Mouse (Mus musculus) brain, adult 2 months (tissue): ENCODE measurements around the gene Dpy19l3.
A peak's percentile ranks its signal among the peaks of the same experiment; 100 is the strongest.

ENCODE experiments used
- DNase-seq: peaks from one replicate; pipeline ENCODE4 v3.0.0; 2011; ENCODE audit warnings: low read depth, low spot score

Gene Dpy19l3

GRCm38 (mm10) chr7:35688781-35689349, 65.4 kb downstream of the Dpy19l3 start:
- DNase-seq = no peak

DNA sequence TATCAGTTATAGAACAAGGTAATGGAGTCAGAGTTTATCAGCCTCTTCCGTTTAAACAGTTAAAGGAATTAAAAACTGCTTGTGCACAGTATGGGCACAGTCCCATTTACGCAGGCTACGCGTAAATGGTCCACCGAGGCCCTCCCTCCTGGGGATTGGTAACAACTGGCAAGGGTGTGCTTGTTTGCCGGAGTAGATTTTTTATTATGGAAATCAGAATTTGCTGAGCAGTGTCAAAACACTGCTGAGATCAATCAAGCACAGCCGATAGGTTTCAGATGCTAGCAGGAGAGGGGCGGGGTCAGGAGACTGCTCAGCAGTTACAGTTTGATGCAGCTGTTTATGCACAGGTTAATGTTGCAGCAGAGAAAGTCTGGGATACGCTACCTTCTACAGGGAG, 66.0 kb downstream of the Dpy19l3 start:
- DNase-seq = no peak

DNA sequence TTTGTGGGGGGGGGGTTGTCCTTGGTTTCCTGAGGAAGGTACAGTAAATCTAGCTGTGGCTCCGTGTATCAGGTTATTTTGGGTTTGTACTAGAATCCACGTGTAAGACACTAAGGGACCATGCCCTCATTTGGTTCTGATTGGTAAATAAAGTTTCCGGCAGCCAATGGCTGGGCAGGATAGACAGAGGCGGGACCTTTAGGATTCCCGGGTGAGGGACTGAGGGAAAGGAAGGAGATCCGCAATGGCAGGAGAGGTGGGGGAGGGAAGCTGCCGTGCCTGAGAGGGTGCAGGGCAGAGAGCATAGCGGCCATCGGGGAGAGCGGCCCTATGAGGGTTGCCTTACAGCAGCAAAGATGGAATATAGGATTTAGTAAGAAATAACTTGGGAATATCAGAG, 67.0 kb downstream of the Dpy19l3 start:
- DNase-seq = peak; percentile 13

GRCm38 (mm10) chr7:35686756-35687155, 67.5 kb downstream of the Dpy19l3 start:
- peak; percentile 72 for DNase-seq

- DNase-seq = peak; percentile 7
These were observed 68.0 kb downstream of the Dpy19l3 start for GRCm38 (mm10) chr7:35686216-35686615.

DNA sequence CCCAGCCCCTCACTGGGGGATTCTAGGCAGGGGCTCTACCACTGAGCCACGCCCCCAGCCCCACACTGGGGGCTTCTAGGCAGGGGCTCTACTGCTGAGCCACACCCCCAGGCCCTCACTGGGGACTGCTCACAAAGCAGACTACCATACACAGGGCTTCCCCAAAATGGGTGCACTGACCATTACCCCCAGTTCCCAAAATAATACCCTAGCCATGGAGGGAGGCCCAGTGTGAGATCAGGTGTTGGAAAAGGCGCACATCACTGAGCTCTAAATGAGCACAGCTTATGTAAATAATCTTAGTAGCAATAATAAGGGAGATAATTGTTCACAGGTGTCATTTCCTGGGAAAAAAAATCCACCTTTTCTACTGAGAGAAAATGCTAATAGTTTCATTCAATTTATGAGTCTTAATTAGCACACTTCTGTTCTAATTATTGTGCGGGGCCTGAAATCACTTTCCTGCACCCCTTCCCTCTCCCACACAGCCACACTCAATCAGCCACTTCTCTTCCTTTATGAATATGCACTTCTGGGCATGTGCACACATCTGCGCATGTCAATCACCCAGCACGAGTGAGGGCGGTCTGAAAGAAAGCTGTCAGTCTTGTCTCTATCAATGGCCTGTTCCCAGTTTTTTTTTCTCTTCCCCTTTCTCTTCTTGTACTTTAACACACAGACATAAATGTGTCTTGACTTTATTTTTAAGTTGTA, 70.7 kb downstream of the Dpy19l3 start:
- DNase-seq = peak; percentile 36

GRCm38 (mm10) chr7:35681559-35681958, 72.7 kb downstream of the Dpy19l3 start:
- DNase-seq = no peak

DNA sequence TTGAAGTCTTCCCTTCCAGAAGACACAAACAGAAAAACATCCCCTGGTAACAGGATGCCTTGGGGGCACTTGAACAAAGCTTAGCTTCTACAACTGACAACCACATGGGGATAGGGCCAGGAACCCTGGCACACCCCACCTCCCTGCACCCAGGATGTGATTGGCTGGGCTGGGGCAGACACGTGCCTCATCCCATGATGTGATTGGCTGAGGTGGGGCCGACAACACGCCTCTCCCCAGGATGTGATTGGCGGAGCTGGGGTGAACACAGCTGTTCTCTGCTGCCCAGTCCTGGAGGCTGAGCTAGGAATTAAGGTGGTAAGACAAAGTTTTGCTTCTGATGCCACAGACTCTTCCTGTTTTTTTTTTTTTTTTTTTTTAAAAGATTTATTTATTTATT, 75.3 kb downstream of the Dpy19l3 start:
- no peak for DNase-seq

DNA sequence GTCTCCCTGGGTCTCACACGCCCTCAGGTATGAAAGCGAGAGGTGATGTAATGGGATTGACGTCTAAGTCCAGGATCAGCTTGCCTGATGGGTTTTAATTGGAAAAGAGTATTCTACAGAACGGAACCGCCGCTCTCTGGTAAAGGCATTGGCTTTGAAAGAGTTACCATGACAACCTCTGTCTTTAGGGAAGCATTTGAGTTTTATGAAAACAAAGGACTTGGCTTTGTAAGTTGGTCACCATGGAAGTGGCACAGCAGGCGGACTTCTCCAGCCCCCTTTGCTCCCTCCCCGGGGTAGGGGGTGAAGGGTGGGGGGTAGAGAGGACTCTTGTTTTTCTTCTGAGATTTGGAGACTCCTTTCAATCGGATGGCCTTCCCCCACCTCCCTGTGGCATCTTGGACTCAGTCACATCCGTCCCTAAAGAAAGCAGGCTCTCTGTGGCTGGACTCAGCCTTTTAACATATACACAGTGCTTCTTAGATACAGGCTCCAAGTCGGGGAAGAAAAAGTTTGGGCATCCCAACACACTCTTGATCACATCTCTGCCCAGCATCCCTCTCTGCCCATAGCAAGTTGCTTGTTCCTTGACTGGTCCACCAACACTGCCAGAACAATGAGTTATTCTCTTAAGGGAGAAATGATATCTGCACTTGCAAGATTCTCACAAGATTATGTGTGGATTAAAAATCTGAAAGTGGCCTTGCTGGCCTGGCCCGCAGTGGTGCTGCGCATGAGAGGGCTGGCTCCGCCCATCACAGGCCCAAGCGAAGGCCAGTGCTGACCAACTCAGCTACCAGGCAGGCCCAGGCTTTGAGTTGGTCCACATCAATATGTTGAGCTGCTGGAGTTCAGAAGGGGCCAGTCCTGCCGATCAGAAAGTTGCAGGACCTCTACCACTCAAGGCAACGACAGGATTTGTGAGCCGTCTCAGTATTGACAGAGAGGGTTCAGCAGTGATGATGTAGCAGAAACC, 85.9 kb downstream of the Dpy19l3 start:
- peak; percentile 39 for DNase-seq

- DNase-seq = no peak
These were observed 90.4 kb downstream of the Dpy19l3 start for GRCm38 (mm10) chr7:35663790-35664376.

DNA sequence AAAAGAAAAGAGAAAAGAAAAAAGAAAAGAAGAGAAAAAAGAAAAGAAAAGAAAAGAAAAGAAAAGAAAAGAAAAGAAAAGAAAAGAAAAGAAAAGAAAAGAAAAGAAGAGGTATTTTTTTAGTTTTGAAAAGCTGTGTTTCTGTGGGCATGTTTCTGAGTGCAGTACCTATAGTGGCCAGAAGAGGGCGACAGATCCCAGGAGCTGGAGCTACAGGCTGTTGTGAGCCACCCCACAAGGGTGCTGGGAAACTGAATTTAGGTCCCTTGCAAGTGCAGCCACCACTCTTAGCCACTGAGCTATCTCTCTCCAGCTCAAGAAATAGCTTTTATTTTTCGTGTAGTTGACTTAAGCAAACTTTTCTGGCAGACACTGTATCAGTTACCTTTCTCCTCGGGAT, 95.1 kb downstream of the Dpy19l3 start:
- no peak for DNase-seq

DNA sequence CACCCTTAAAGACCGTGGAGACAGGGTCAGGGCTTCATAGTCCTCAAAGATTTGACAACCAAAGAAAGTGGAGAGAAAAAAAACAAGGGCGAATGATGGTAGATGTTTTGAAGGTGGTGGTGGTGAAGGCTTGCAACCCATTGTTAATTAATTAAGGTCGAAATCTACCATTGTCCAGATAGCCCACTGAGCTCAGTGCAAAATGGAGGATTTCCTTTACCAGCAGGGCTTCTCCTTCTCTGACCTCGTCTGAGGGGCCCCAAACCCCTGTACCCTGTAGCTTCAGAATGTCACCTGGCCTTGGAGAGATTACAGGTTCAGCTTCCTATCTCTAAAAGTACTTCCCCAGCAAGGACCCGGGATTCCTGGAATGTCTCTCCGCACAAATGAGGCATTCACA, 96.4 kb downstream of the Dpy19l3 start:
- no peak for DNase-seq

- DNase-seq = no peak
These were observed 102.5 kb downstream of the Dpy19l3 start for GRCm38 (mm10) chr7:35651583-35652270.

GRCm38 (mm10) chr7:35650716-35651410, 103.4 kb downstream of the Dpy19l3 start:
- peak; percentile 75 for DNase-seq

DNA sequence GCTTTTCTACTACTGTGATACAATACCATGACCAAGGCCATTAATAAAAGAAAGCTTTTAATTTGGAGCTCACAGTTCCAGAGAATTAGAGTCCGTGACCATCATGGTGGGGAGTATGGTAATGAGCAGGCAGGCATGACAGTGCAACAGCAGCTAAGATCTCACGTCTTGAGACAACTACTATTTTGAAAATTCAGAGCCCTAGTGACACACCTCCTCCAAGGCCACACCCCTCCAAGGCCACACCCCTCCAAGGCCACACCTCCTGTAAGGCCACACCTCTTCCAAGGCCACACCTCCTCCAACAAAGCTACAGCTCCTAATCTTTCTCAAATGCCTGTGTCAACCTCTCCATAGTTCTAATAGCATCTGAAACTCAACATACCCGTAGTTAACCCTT, 105.2 kb downstream of the Dpy19l3 start:
- peak; percentile 31 for DNase-seq

DNA sequence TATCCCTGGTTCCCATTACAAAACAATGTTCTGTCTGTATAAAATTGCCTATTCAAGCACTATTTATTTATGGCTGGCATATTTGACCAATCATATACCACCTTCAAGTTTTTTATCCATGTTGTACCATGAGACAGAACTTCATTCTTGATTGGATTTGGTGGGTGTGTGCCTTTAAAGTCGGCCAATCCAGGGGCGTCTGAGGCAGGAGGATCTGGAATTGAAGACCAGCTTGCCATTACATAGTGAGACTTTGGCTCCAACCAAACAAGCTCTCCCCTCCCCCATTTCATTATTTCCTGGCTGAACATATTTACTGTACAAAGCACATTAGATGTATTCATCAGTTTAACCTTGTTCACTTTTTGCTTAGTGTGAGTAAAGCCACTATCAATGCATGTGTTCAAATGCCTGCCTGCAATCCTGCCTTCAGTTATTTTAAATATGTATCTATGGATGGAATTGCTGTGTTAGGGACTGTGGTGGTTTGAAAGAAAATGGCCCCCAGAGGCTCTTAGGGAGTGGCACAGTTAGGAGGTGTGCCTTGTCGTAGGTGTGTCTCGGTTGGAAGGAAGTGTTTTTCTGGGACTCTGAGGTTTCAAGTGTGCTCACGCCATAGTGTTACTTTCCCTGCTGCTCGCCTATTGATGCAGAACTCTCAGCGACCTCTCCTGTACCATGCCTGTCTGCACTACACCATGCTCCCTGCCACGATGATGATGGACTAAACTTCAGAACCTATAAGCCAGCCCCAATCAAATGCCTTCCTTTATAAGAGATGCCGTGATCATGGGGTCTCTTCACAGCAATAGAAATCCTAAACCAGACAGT, 105.8 kb downstream of the Dpy19l3 start:
- no peak for DNase-seq

DNA sequence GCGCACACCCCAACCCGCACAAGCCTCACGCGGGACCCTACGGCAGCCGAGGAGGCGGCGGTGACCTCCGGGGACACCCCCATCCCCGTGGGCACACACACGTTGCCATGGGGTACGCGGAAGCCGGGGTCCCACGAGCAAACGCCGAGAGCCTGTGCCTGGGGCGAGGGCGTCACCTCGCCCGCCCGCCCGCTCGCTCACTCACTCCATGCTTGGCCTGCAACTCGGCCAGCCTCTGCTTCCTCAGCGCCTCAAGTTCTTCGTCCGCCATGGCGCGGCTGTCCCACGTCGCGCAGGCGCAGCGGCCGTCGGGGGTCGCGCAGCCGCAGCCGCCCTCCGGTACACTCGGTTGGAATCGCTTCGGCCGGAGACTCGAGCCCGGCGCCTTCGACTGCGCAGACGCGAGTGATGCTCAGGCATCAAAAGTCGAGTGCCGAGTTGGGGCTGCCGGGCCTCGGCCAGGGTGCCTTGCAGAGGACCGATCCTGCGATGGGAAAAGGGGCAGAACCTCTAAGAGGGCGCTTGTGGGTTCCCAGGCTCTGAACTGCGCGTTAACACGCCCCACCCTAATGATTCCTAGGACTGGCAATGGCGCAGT, 107.1 kb downstream of the Dpy19l3 start, which contains the start of gene Pdcd5:
TSS of gene Pdcd5 (minus strand) at position 421 of the 598 bp plus-strand sequence.
- peak; percentile 99 for DNase-seq

DNA sequence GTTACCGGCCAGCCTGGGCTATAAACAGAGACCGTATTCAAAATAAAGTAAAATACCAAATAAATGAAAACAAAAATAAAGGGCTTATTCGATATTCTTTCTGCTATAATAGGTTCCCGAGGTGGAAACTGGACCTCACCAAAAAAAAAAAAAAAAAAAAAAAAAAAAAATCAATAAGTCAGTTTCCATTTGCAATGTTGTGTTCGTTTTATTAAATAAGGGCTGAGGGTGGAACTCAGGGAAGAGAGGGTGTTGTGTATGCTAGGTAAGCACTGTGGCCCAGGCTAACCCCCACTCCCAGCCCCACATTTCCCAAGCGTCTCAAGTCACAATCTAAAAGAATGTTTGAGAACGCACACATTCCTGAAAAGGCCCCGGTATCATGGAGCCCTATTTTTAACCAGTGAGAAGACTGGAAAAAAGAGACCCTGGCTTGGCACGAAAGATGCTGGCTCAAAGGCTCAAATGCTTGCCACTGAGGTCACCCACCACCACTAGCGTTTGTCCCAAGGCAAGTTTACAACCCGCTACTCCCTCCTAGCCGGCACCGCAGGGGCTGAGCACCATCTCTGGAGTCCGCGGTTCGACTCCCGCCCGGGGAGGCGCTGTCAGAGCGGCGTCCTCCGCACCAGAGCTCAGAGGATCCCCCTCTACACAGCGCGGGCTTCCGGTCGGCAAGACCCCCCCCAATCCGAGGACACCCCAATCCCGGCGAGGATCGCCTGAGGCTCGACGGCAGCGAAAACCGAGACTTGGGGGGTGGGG, 107.8 kb downstream of the Dpy19l3 start:
- DNase-seq = no peak

DNA sequence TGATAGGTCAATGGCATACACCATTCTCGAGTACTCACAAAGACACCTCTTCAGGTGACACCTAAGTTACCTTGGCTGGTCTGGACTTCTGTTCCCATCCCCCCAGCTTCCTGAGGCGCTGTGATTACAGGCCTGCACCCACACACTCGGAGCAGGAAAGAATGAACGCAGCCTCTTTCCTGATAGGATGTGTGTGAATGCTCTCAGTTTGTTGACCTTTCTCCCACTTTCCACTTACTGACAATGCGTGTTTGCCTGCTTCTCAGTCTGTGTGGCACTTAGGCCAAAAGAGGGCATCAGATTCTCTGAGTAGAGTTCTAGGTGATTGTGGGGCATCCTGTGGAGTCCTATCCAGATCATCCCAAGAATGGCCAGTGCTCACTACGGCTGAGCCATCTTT, 114.2 kb downstream of the Dpy19l3 start:
- DNase-seq = no peak
